21 mouse cellular contexts compared by ENCODE assay signal in genomic region chr10:102056218-102056617, GRCm38 (mm10).
A peak's percentile ranks its signal among the peaks of the same experiment; 100 is the strongest.
DNase-seq lines count a peak whose midpoint lies in the region; ATAC-seq lines count a peak whose summit lies in the region.
"Had no signal": no experiment of that assay in that cellular context is flagged by ENCODE, and none has a peak within 500 bp of the region (broad histone marks: within the 10 kb centered on the region; RNA-seq: fewer than 3 reads in every experiment).

No protein-coding gene starts in this region.

- H3K4me1 ChIP-seq in neural tube, embryonic 12.5 days: no peaks in the 10 kb centered on the region
- H3K4me1 ChIP-seq in neural tube, embryonic 14.5 days (ENCODE audit: control insufficient read depth, insufficient read depth, low read length): no peaks in the 10 kb centered on the region
- H3K4me1 ChIP-seq in midbrain, embryonic 16.5 days (ENCODE audit: control insufficient read depth, insufficient read depth, low read length): no peaks in the 10 kb centered on the region
- H3K4me1 ChIP-seq: embryonic facial prominence, embryonic 13.5 days; embryonic facial prominence, embryonic 15.5 days; forebrain, embryonic 12.5 days had no signal

- 54% methylated on average over 3 of the region's 3 CpGs for WGBS in neural tube, embryonic 12.5 days
- 31% methylated on average over 3 of the region's 3 CpGs for WGBS in neural tube, embryonic 14.5 days
- WGBS in midbrain, embryonic 16.5 days: 68% methylated on average over 3 of the region's 3 CpGs

- no peak overlapping the region for H3K27ac ChIP-seq in neural tube, embryonic 12.5 days
- no peak overlapping the region for H3K27ac ChIP-seq in neural tube, embryonic 14.5 days (ENCODE audit: low read depth, low read length)
- H3K27ac ChIP-seq in midbrain, embryonic 16.5 days (ENCODE audit: low read length): no peak overlapping the region
- H3K27ac ChIP-seq: embryonic facial prominence, embryonic 13.5 days; embryonic facial prominence, embryonic 15.5 days; forebrain, embryonic 10.5 days; forebrain, embryonic 12.5 days had no signal

- no peak for DNase-seq in neural tube, embryonic 10.5 days (ENCODE audit: extremely low spot score, low spot score)
- no peak for DNase-seq in heart, postnatal 25 days (ENCODE audit: low spot score)
- DNase-seq: adrenal gland, adult 2 months; adrenal gland, postnatal 10 days; adrenal gland, postnatal 25 days; cerebellum, adult 11 months; cerebellum, adult 18-20 months; cerebellum, adult 8-10 months; cerebellum, adult 9-11 months; cerebellum, postnatal 14 days; cerebellum, postnatal 36 days; embryo, embryonic 11 days had no signal

- no peaks in the 10 kb centered on the region for H3K27me3 ChIP-seq in neural tube, embryonic 12.5 days (replicated peaks)
- no peaks in the 10 kb centered on the region for H3K27me3 ChIP-seq in neural tube, embryonic 14.5 days (ENCODE audit: control insufficient read depth, insufficient read depth, low read length)
- no peaks in the 10 kb centered on the region for H3K27me3 ChIP-seq in midbrain, embryonic 16.5 days (ENCODE audit: control insufficient read depth, insufficient read depth, low read depth, low read length)
- H3K27me3 ChIP-seq: embryonic facial prominence, embryonic 13.5 days; embryonic facial prominence, embryonic 15.5 days; forebrain, embryonic 12.5 days had no signal

- intact Hi-C loops in heart, postnatal 25 days (cut with DNase I): no loop called here

- H3K9ac ChIP-seq in neural tube, embryonic 12.5 days: no peak overlapping the region
- no peak overlapping the region for H3K9ac ChIP-seq in neural tube, embryonic 14.5 days (replicated peaks; ENCODE audit: low read depth, low read length)
- H3K9ac ChIP-seq in midbrain, embryonic 16.5 days (ENCODE audit: low read depth, low read length): no peak overlapping the region
- H3K9ac ChIP-seq: embryonic facial prominence, embryonic 13.5 days; embryonic facial prominence, embryonic 15.5 days; forebrain, embryonic 12.5 days had no signal

- H3K9me3 ChIP-seq in neural tube, embryonic 12.5 days: no peaks in the 10 kb centered on the region
- no peaks in the 10 kb centered on the region for H3K9me3 ChIP-seq in neural tube, embryonic 14.5 days (ENCODE audit: control insufficient read depth, low read length)
- no peaks in the 10 kb centered on the region for H3K9me3 ChIP-seq in midbrain, embryonic 16.5 days (replicated peaks; ENCODE audit: control insufficient read depth, low read length, poor library complexity, severe bottlenecking)
- H3K9me3 ChIP-seq: embryonic facial prominence, embryonic 13.5 days; embryonic facial prominence, embryonic 15.5 days; forebrain, embryonic 10.5 days; forebrain, embryonic 12.5 days had no signal

- H3K4me3 ChIP-seq in neural tube, embryonic 12.5 days: no peak overlapping the region
- no peak overlapping the region for H3K4me3 ChIP-seq in neural tube, embryonic 14.5 days (ENCODE audit: low read depth, low read length)
- H3K4me3 ChIP-seq in midbrain, embryonic 16.5 days (ENCODE audit: low read depth, low read length): no peak overlapping the region
- H3K4me3 ChIP-seq: embryonic facial prominence, embryonic 13.5 days; embryonic facial prominence, embryonic 15.5 days; erythroblast, embryonic 14.5 days; forebrain, embryonic 10.5 days; forebrain, embryonic 12.5 days had no signal

- H3K4me2 ChIP-seq in neural tube, embryonic 12.5 days (replicated peaks): no peak overlapping the region
- H3K4me2 ChIP-seq in neural tube, embryonic 14.5 days (ENCODE audit: low read depth, low read length): no peak overlapping the region
- H3K4me2 ChIP-seq in midbrain, embryonic 16.5 days (ENCODE audit: low read length): no peak overlapping the region
- H3K4me2 ChIP-seq: embryonic facial prominence, embryonic 13.5 days; embryonic facial prominence, embryonic 15.5 days; forebrain, embryonic 12.5 days had no signal

- no peaks in the 10 kb centered on the region for H3K36me3 ChIP-seq in neural tube, embryonic 12.5 days
- no peaks in the 10 kb centered on the region for H3K36me3 ChIP-seq in neural tube, embryonic 14.5 days (ENCODE audit: control insufficient read depth, insufficient read depth, low read length)
- H3K36me3 ChIP-seq in midbrain, embryonic 16.5 days (ENCODE audit: control insufficient read depth, insufficient read depth, low read length): no peaks in the 10 kb centered on the region
- H3K36me3 ChIP-seq: embryonic facial prominence, embryonic 13.5 days; embryonic facial prominence, embryonic 15.5 days; forebrain, embryonic 10.5 days; forebrain, embryonic 12.5 days had no signal

- 0 out of 2 replicates have a peak, but pooled peaks have one; percentile 23 for ATAC-seq in neural tube, embryonic 12.5 days (ENCODE audit: low FRiP score, low read depth)
- peak; percentile 79; the same call in 1 of the 2 replicates for ATAC-seq in neural tube, embryonic 14.5 days (ENCODE audit: low read depth)
- no peak for ATAC-seq in midbrain, embryonic 16.5 days
- ATAC-seq: forebrain, embryonic 16.5 days had no signal
